Mouse (Mus musculus) E14TG2a.4 (cell line): ENCODE measurements around the gene Tcf7l1.

Source experiments
- H3K27me3 ChIP-seq: 2 replicates; pipeline ENCODE4 v1.6.1; 2014; ENCODE audit warnings: low read length, control low read depth; ENCODE audit not compliant: insufficient read depth
- H3K36me3 ChIP-seq: 2 replicates; pipeline ENCODE4 v1.6.1; 2014; ENCODE audit warnings: low read length, control low read depth; ENCODE audit not compliant: insufficient read depth
- H3K4me1 ChIP-seq: replicated peaks from 2 replicates; pipeline ENCODE4 v1.6.1; 2014; ENCODE audit warnings: low read depth, low read length, control low read depth
- H3K4me3 ChIP-seq: replicated peaks from 2 replicates; pipeline ENCODE4 v1.5.1; 2014; ENCODE audit warnings: mild to moderate bottlenecking, low read length
- H3K9me3 ChIP-seq: 2 replicates; pipeline ENCODE4 v1.6.1; 2014; ENCODE audit warnings: low read length, control low read depth
- CTCF ChIP-seq: conservative IDR thresholded peaks from 2 replicates; pipeline ENCODE4 v1.5.1; 2014; ENCODE audit warnings: low read length
- NANOG ChIP-seq: IDR thresholded peaks from 2 replicates; pipeline ENCODE4 v1.6.1; 2014; ENCODE audit warnings: borderline replicate concordance, low read length, mixed read lengths
- POU5F1 ChIP-seq: IDR thresholded peaks from 2 replicates; pipeline ENCODE4 v1.6.1; 2014; ENCODE audit warnings: low read length, borderline replicate concordance

Gene Tcf7l1

DNA sequence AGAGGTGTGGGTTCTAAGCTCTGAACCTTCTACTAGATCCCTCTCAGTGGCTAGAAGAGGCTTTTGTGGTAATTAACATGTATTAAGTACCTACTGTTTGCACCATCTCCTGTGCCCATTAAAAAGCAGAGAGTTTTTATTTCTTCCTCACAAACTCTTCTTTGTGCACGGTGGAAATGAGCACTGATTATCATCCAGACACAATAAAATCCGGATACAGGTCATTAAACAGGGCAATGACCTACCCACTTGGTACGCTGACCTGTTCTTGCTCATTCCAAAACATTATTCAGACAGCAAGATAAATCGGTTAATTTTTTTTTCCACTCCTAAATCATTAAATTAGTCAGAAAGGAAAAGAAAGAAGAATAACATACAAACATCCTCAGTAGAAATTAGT is 106.8 kb downstream of the Tcf7l1 start:
- TF ChIP-seq CTCF, result no peak
- TF ChIP-seq POU5F1, result no peak
- no peak for TF ChIP-seq NANOG

DNA sequence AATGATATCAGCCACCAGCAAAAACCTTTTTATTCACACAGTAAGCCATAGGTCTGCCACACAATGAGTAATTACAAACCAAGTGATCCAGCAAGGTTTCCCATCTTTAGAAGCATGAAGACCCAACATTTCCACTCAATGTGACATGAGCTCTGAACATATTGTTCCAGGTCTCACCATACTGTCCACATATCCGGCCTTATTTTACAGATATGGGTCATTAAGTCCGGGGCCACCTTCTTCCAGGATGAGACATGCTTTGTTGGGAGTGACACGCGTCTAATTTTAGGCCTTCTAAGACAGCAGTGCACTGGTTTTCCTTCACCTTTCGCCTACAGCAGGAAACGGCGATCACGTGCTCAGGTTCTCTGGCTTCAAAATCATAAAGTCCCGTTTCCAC is 108.1 kb downstream of the Tcf7l1 start:
- H3K4me1 ChIP-seq, result peaks cover 83% of the 10 kb centered on the region
- no peaks in the 10 kb centered on the region for H3K9me3 ChIP-seq
- H3K36me3 ChIP-seq, result peaks cover 15% of the 10 kb centered on the region
- TF ChIP-seq CTCF (no peak), NANOG (no peak), POU5F1 (no peak)
- H3K27me3 ChIP-seq, result no peaks in the 10 kb centered on the region
- no peak overlapping the region for H3K4me3 ChIP-seq

More for the DNA sequence above, 106.8 kb downstream of the Tcf7l1 start:
- Histone ChIP-seq H3K36me3 (peaks cover 21% of the 10 kb centered on the region), H3K9me3 (no peaks in the 10 kb centered on the region), H3K4me1 (peaks cover 80% of the 10 kb centered on the region), H3K4me3 (no peak overlapping the region), H3K27me3 (no peaks in the 10 kb centered on the region)

DNA sequence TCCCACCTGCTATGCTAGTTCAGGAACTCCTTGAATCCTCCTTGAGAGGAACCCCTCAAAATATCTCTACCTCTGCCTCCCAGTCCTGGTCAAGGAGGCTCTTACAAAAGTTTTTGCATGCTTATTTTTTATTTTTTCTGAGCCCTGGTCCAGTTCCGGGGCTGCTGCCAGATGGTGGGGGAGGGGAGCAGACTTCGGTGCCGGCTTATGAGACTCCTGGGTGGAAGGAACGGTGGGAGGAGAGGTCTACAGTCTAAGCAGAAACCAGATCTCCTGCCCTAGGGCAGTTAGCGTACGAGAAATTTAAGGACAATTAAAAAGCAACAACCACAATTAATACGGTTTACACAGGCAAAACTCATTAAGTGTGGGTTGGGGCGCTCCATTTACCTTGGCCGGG is 110.4 kb downstream of the Tcf7l1 start:
- TF ChIP-seq POU5F1 (no peak), CTCF (no peak), NANOG (no peak)
- Histone ChIP-seq H3K4me1 (peaks cover 79% of the 10 kb centered on the region), H3K4me3 (peak overlapping the region; percentile 66), H3K27me3 (no peaks in the 10 kb centered on the region), H3K36me3 (peaks cover 12% of the 10 kb centered on the region), H3K9me3 (no peaks in the 10 kb centered on the region)

DNA sequence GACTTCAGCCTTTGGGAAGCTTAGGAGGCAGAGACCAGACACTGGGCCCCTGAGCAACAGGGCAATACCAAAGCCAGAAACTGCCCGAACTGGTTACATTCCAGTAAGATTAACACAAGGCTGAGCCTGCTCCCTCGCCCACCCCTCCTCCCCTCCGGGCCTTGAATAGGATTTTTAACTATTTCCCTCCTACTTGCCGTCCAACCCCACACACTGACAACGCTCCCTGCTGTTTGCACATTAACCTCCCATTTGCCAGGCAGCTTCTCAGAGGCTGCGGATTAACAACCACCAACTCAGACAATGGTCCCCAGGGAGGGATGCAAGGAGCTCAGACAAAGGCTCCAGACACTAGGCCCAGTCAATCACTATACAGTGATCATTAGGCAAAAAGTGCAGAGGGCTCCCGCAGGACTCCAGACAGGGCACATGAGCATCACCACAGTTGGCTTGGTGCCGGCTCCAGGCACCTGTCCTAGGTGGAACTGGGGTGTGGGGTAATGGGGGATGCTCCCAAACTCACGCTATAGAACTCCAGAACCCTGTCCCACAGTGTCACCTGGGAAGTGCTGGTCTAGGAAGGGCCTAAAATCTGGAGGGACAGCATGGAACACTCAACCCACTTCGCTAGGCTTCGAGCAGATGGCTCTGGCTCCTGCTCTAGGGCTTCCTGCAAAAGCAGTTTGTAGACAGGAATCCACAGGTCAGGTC is 111.4 kb downstream of the Tcf7l1 start:
- Histone ChIP-seq H3K9me3 (no peaks in the 10 kb centered on the region), H3K36me3 (peaks cover 15% of the 10 kb centered on the region), H3K4me3 (peak overlapping the region; percentile 66), H3K4me1 (peaks cover 83% of the 10 kb centered on the region), H3K27me3 (no peaks in the 10 kb centered on the region)
- TF ChIP-seq CTCF (no peak), NANOG (peak; percentile 86), POU5F1 (no peak)

DNA sequence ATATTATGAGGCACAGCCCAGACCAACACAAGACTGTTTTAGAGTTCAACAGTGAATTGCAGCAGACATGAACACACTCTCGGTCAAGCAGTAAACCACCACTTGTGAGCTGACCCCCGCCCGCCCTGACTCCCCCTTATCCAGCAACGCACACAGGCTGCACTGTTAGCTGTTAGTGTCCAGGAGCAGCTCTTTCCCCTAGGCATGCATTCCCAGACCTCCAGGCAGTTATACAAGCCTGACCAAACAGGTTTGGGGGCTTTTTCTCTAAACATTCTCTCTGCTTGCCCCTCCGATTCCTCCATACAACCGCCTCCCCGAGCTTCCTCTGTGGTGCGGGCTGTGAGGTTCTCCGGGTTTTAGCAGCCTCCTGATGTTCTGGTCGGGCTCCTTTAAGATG is 112.0 kb downstream of the Tcf7l1 start:
- Histone ChIP-seq H3K36me3 (peaks cover 18% of the 10 kb centered on the region), H3K4me3 (peak overlapping the region; percentile 66), H3K27me3 (no peaks in the 10 kb centered on the region), H3K4me1 (peaks cover 86% of the 10 kb centered on the region), H3K9me3 (no peaks in the 10 kb centered on the region)
- TF ChIP-seq POU5F1, result no peak
- no peak for TF ChIP-seq NANOG
- no peak for TF ChIP-seq CTCF

DNA sequence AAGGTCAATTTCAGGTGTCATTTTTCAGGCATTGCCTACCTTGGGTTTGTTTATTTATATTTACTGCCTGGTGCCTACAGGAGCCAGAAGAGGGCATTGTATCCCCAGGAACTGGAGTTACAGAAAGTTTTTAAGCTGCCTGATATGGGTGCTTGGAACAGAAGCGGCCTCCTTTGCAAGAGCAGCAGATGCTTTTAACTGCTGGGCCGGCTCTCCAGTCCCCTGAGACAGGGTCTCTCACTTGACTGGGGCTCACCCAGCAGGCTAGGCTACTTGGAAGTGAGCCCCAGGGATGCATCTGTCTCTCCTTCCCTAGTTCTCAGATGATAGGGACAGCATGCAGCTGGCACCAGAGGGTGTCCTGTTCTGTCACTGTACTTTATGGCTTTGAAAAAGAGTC is 112.7 kb downstream of the Tcf7l1 start:
- Histone ChIP-seq H3K4me1 (peaks cover 82% of the 10 kb centered on the region), H3K36me3 (peaks cover 22% of the 10 kb centered on the region), H3K9me3 (no peaks in the 10 kb centered on the region), H3K27me3 (no peaks in the 10 kb centered on the region), H3K4me3 (peak overlapping the region; percentile 66; the same call in 1 of the 2 replicates)
- TF ChIP-seq NANOG (no peak), CTCF (peak; percentile 11)

DNA sequence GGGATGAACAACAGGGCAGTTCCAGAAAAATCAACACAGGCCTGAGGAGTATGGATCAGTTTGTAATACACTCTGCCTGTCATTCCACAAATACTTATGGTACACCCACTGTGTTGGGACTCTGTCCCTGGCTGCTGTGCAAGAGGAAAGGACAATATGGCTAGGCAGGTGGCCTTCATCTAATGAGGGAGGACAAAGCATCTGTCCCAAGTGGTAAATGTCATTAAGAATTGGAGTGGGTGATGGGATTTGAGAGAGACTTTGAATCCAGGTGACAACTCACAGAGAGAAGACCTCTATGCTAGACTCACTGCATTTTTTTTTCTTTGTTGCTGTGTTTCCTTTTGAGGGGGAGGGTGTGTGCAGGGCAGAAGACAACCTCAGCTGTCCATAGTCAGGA is 115.3 kb downstream of the Tcf7l1 start:
- Histone ChIP-seq H3K4me1 (peaks cover 57% of the 10 kb centered on the region), H3K9me3 (no peaks in the 10 kb centered on the region), H3K4me3 (no peak overlapping the region), H3K27me3 (no peaks in the 10 kb centered on the region), H3K36me3 (peaks cover 11% of the 10 kb centered on the region; the same call in 1 of the 2 replicates)
- TF ChIP-seq NANOG (no peak), CTCF (no peak), POU5F1 (no peak)

DNA sequence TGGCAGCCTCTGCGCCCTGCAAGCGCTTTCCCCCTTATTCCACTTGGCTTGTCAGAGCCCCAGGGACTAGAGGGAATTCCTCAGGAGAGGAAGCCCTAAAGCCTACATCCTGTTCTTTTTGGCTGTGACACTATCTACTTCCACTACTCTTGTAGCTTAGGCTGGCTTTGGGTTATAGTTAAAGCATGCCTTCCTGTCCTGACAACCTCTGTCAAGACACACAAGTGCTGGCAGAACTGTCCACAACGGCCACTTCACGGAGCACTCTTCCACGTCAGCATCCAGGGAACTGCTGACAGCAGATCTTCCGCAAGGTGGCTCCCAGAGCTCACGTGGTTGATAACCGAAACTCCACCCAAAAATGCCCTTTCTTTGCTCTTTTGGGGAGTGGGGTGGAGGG is 117.9 kb downstream of the Tcf7l1 start:
- TF ChIP-seq CTCF, result no peak
- no peak for TF ChIP-seq POU5F1
- no peak for TF ChIP-seq NANOG
- Histone ChIP-seq H3K9me3 (no peaks in the 10 kb centered on the region), H3K4me3 (no peak overlapping the region), H3K4me1 (peaks cover 44% of the 10 kb centered on the region), H3K36me3 (peaks cover 11% of the 10 kb centered on the region; the same call in 1 of the 2 replicates), H3K27me3 (no peaks in the 10 kb centered on the region)

DNA sequence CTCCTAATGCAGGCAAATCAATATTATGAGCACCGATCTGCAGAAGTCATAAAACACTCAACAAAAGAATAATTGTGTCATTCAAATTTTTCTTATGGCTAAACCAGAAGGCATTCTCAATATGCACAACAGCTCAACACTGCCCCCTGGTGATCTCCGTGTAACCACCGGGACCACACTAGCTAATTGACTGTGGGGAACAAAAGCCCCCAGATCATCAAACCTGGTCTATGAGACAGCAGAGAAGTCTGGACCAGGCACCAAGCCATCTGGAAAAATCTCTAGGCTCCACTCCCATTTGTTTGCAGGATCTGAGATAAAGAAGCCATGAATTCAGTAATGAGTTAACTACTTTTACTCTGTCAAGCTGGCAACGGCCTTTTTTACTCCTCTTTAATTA is 122.0 kb downstream of the Tcf7l1 start:
- no peak overlapping the region for H3K4me3 ChIP-seq
- 0 out of 2 replicates have a peak, but pooled peaks cover 4% of the 10 kb centered on the region for H3K36me3 ChIP-seq
- no peaks in the 10 kb centered on the region for H3K9me3 ChIP-seq
- no peaks in the 10 kb centered on the region for H3K27me3 ChIP-seq
- TF ChIP-seq POU5F1, result no peak
- TF ChIP-seq CTCF, result peak; percentile 46; the same call in 1 of the 2 replicates
- peaks cover 29% of the 10 kb centered on the region for H3K4me1 ChIP-seq
